Mouse (Mus musculus) brain, adult 2 months (tissue): Measurements from ENCODE around the gene Prrg2.

Experiments used
- DNase-seq: peaks from one replicate; pipeline ENCODE4 v3.0.0; 2011; ENCODE audit warnings: low read depth, low spot score

Prrg2 gene

DNA sequence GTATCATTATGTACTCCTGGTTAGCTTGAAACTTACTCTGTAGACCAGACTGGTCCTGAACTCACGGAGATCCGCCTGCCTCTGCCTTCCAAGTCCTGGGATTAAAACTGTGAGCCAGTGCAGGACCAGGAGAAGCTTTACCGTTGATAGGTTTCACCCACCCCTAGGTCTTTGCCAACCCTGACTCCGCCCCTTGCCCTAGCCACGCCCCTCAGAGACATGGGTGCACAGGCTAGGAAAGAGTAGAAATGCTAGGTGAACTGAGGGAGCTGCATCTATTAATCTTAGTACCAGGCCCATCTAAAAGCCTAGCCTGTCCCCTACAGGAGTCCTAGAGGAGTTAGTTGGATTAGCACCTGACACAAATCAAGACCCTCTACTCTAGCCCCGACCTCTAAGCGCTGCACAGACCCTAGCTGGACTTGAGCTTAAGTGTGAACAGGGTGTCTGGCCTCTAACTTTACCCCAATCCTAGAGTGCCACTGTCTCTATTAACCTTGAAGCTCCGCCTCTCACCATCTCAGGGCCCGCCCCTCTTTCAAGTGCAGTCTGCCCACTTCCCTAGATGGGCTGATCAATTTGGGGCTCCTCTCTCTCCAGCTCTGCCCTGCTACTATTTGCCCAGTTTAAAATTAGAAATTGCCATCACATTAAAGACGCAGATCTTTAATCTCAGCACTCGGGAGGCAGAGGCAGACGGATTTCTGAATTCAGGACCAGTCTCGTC, 27.9 kb upstream of the Prrg2 start:
- DNase-seq, result no peak

DNA sequence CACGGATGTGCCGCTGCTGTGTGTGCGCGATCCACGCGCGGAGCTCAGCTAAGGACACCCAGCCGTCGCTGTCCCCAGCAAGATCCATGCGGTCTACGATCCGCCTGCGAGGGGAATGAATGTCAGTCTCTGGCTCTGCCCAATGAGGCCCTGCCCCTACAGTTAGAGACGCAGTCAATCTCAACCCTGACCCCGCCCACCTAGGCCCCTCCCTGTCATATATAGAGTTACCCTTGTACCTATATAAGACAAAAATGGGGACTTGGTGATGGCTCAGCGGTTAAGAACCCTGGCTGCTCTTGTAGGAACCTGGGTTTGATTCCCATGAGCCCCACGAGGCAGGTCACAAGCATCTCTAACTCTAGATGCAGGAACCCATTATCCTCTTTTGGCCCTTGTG, 26.1 kb upstream of the Prrg2 start:
- DNase-seq, result no peak

DNA sequence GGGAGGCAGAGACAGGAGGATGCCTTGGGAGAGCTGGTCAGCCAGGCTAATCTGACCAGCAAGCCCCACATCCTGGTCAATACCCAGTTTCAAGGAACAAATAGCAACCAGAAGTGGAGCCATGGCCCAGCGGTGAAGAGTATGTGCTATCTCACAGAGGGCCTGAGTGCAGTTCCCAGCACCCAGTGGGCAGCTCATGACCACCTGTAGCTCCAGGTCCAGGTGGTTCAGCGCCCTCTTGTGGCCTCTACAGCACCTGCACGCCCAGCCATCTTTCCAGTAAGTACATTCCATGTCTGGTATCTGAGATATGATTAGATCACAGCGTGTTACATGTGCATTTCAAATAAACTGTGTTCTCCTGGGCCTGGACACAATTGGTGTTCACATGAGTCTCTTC, 23.6 kb upstream of the Prrg2 start:
- no peak for DNase-seq

DNA sequence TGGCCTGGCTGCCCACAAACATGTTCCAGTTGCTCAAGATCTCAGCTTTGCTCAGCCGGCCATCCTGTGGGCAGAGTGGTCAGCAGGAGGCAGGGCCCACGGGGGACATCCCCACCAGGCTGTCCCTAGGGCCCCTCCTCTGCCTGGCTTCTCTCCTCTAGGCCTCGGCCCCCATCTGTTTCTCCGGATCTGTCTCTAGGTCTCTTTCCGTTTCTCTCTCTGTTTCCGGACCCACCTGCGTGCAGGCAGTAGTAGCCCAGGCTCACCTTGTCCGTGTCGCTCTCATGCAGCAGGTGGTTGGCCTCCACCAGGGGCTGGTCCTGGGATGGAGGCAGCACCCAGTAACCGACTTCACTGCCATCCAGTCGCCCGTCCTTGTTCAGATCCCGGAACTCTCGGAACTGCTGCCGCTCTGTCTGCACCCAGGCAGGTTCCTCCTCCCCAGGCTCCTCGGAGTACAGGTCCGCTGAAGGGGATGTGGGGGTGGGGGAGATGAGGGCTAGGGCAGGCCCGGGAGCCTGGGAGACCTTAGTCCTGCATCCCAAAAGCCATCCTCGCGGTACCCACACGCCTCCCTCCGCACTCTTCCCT, 20.9 kb upstream of the Prrg2 start:
- DNase-seq, result no peak

DNA sequence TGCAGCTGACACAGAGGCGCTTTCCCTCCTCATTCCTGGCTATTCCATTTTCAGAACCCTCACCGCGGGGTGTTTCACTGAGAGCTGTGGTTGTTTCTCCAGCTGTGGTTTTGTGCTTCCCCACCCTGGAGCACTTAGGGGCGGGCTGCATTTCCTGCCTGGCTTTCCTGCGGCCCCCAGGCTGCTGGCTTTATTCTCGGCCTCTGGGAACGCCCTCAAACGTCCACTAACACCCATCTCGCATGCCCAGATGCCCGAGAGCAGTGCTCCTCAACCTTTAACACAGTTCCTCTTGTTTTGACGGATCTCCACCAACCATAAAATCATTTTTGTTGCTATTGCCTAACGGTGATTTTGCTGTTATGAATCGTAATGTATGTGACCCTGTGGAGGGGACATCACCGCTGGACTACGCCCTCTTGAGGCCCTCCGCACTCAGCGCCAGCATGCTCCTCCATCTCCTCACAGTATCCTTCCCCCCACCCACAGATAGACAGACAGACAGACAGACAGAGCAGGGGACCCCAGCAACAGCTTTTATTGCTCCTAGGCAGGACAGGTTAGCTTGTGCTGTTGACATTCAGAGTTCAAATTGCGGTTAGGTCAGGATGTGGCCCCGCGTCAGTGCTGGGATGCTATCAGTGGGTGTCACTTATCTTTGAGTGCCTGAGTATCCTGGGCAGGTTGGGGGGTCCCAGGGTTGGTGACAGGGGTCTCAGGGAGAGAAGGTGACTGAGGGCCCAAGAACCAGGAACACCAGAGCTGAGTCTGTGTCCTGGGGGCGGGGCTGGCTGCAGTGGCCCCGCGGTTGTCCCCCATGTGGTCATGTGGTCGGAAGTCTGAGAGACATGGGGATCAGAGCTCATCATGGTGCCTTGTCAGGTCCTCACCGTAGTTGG, 20.2 kb upstream of the Prrg2 start:
- DNase-seq, result peak; percentile 24

DNA sequence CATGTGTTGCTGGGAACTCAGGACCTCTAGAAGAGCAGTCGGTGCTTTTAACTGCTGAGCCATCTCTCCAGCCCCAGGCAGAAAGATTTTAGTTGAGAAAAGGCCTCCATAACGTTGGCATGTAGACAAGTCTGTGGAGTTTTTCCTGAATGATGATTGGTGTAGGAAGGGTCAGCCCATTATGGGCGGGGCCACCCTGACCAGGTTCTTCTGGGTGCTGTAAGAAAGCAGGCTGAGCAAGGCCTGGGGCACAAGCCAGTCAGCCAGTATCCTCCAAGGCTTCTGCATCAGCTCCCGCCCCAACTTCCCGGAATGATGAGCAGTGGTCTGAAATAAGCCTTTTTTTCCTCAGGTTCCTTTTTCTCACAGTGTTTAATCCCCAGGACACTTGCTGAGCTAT, 18.5 kb upstream of the Prrg2 start:
- DNase-seq, result no peak

DNA sequence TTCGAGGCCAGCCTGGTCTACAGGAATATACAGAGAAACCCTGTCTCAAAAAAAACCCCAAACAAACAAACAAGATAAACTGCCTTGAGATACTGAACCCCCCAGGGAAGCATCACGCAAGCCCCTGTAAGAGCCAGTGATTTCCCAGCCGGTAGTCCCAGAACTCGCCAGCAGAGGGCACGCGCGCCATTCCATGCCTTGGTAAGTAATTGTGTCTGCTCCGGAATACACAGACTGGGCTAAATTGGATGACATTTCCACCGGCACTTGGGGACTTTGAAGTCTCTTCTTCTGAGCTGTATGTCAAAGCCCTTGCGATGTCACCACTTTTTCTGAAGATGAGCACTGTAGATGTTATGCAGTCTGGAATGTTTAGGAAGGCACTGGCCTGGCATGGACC, 17.4 kb upstream of the Prrg2 start:
- peak; percentile 92 for DNase-seq

DNA sequence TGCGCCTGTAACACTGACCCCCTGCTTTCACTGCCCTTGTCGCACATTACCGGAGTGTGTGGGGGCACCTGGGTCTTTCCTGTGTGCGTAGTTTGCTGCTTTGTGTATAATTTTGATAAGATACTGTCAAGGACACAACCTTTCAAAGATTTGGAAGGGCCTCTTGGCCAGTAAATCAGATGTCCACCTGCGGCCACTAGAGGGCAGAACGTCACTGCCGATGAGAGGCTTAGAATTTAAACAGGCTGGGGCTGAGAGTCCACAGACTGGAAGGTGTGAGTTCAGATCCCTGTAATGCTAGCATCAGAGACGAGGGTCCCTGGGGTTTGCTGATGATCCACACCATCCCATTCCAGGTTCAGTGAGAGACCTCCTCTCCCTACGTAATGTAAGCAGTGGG, 16.0 kb upstream of the Prrg2 start:
- peak; percentile 77 for DNase-seq

DNA sequence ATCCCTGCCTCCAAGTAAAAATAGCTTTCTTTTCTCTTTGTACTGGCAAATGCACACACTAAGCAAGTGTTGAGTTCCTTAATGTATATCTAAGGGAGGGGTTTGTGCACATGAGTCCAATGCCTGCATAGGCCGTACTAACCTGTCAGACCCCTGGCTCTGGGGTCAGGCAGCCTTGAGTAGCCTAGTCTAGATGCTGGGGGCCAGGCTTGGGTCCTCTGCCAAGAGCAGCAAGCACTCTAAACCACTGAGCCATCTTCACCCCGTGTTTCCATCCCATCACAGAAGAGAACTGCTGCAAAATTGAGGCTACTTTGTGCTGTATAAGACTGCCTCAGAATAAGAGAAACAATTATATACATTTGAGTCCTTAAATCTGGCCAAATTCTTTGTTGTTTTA, 15.4 kb upstream of the Prrg2 start:
- no peak for DNase-seq

DNA sequence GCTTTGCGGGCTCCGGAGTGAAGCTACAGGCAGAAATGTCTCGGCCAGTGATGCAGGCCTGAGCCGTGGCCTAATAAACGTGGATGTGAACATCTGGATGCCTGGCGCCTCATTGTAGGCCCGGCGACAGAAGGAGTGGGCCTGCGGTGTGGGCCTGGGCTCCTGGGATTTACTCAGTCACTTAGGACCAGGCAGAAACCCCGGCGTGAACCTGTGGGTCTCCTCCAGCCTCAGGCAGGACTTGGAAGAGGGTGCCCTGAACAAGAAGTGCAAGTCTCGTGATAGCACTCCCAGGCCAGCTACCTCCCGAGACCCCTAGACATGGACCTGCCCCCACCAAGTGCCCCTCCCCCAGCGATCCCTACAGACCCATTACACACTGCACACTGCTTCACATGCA, 14.8 kb upstream of the Prrg2 start:
- DNase-seq, result no peak

DNA sequence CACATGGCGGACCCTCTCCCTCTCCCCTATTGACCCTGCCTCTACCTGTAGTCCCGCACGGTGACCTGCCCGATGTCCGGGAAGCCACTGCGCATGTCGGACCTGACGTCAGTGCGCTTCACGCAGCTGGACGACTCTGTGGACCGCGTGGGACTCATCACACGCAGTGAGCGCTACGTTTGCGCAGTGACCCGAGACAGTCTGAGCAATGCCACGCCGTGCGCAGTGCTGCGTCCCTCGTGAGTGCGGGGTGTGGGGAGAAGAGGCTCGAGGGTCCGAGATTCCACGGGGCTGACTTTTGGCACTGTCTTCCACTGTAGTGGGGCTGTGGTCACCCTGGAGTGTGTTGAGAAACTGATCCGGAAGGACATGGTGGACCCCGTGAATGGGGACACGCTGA, 14.0 kb upstream of the Prrg2 start:
- DNase-seq, result no peak

DNA sequence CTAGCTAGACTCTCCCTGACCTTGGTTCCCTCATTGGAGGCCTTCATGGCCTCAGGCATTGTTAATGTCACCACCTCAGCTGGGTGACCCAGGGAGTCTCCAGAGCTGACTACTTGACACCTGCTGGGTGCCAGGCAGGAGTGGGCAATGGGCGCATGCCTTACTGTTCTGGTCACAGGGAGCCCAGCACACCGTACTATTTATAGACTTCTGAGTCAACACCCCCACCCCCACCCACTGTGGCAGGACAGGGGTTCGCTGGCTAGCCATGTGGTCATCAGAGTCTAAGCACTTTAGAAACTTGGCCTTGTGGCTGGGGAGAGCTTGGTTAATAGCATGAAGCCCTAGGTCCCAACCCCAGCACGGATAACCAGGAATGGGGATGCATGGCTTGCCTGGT, 12.9 kb upstream of the Prrg2 start:
- no peak for DNase-seq

DNA sequence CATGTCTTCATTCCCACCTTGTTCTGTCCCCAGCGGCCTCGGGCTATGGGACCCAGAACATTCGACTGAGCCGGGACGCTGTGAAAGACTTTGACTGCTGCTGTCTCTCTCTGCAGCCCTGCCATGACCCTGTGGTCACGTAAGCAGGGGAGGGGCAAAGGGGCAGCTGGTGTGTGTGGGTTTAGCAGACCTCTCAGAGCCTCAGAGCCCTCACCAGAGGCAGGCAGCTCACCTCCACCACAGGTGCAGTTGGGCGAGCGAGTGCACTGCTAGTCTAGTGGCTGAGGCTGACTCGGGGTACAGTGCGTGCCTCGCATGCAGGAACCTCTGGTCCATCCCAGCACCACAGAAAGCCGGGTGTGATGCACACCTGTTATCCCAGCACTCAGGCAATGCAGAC, 11.5 kb upstream of the Prrg2 start:
- DNase-seq, result no peak

DNA sequence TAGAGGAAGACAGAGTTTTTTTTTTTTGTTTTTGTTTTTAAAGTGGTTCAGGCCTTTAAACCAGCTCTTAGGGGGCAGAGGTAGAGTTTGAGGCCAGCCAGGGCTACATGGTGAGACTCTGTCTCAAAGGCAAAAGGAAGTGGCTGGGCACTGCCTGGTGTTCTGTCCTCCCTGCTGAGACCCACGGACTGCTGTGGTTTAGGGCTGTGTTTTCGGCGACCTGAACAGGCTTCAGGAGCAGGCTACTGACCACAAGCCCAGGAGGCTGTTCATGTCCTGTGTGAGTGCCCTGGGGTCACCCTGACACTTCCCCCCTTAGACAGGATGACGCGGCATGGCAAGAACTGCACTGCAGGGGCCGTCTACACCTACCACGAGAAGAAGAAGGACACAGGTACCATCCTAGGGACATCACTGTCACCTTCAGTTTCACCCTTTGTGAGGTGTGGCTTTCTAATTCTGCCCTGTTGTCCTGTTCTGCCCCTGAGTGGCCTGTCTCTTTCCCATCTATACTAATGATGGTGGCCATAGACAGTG, 10.8 kb upstream of the Prrg2 start:
- no peak for DNase-seq

DNA sequence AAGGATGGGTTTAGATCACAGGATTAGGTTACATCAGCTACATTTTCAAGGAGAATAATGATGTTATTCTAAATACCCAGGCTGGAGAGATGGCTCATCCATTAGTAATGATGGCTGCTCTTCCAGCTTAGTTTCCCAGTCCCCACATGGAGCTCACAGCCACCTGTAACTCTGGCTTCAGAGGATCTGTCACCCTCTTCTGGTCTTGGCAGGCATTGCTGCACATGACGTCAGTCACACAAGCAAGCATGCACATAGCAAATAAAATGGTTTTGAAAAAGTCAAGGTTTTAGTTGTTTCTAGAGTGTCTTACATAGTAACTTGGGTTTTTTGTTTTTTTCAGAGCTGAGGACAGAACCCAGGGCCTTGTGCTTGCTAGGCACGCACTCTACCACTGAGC, 9.8 kb upstream of the Prrg2 start:
- DNase-seq, result peak; percentile 62

DNA sequence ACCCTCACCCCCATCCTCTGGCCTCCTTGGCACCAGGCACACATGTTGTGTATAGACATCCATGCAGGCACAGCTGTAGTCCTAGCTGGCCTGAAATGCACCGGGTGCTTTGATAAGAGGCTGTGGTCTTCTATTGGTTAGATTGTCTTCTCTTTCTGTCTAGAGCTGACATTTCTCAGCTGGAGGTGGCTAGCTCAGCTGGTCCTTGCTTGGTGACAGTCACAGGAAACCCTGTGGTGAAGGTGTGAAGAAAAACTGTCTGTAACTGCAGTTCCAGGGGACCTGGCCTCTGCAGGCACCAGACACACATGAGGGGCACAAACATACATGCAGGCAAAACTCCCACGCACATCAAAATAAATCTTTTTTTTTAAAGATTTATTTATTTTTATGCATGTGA, 7.2 kb upstream of the Prrg2 start:
- DNase-seq, result no peak

DNA sequence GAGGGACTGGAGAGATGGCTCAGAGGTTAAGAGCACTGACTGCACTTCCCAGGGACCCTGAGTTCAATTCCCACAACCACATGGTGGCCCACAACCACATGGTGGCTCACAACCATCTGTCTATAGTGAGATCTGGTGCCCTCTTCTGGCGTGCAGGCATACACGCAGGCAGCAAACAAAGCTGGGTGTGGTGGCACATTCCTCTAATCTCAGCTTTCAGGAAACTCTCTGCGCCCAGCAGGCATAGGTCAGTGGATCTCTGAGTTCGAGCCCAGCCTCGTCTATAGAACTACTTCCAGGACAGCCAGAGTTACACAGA, 5.5 kb upstream of the Prrg2 start:
- DNase-seq, result peak; percentile 53

DNA sequence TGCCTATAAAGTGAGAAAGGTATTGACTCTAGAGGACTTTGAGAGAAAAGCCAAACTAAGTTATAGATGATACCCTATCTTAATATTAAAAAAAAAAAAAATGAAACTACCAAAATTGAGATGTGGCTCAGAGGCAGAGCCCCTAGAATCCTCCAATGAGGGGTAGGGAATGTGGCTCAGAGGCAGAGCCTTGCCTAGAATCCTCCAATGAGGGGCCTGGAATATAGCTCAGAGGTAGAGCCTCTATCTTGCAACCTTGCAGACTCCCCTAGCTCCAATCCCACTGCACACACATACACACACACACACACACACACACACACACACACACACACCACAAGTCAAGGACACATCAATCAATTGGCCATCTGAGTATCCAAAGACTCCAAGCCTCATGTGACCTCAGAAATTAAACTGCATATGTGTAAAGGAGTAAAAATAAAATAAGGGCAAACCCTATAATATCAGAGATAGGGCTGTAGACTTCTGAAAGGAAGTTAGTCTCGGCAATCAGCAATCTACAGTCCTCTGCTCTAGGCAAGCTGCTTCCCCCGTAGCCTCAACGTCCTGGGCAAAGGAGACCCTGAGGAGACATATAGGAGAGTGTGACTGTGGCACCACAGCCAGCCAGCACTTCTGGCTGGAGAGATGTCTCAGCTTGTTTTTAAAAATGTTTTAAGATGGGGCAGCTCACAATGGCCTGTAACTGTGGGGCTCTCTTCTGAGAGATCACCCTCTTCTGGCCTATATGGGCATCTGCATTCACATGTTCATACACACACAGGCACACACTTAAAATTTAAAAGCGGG, 4.9 kb upstream of the Prrg2 start:
- no peak for DNase-seq

DNA sequence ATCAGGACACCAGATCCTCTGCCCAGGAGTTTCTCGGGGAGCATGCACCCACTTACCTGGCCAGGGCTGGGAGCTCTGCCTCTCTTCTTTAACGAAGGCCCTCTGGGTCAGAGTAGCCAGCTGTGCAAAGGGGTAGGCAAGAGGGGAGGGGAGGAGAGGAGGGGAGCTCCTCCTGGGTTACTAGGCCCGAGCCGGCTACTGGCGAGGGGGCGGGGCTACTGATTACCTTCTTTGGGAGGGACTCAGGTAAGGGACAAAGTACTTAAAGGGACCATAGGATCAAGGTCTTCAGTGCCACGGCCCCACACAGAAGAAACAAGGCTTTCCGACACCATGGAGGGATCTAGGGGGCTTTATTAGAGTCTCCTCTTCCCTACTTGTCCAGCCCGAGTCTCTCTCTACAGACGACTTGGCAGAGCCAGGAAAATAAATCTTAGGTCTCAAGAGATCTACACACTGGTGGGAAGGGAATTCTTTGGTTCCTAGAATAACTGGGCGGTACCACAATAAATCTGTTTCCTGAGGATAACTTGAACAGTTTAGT, 873 bp downstream of the Prrg2 start:
- DNase-seq, result no peak

DNA sequence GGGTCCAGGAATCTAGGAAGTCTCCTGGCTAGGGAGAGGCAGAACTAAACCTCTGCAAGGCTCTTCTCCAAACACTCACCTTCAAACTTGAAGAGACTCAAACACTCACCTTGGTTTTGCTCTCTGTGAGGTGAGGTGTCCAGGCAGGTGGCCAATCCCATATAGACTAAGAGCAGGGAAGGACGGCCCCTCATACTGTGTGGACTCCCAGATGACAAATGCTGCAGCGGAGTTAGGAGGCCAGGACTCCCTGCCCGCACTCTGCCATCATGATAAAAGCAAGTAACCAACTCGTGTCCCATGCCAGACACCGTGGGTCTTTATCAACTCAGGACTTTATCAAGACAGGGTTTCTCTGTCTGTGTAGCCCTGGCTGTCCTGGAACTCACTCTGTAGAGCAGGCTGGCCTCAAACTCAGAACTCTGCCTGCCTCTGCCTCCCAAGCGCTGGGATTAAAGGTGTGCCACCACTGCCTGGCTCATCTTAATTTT, 1.8 kb downstream of the Prrg2 start:
- DNase-seq, result no peak
